Mouse (Mus musculus) liver, embryonic 15.5 days (tissue): ENCODE measurements around the gene Snapin. TPM values are rescaled to one million over a fixed set of nuclear protein-coding genes. Genes with fewer than 3 reads are reported as not detected.

Experiments
- ATAC-seq: fragments of 200-750 bp; cut with Nextera tagmentation; 2 replicates; pipeline ENCODE4 v1.8.0; 2017; ENCODE audit warnings: moderate number of reproducible peaks, mild to moderate bottlenecking, moderate library complexity; ENCODE audit not compliant: insufficient read depth
- H3K27ac ChIP-seq: fragments of 300-500 bp; sonication (generic); replicated peaks from 2 replicates; pipeline ENCODE4 v1.5.1; 2015; ENCODE audit warnings: mild to moderate bottlenecking, inconsistent platforms
- H3K27me3 ChIP-seq: fragments of 300-500 bp; sonication (generic); 2 replicates; pipeline ENCODE4 v1.6.1; 2015; ENCODE audit warnings: mild to moderate bottlenecking, inconsistent platforms
- H3K36me3 ChIP-seq: fragments of 300-500 bp; sonication (generic); replicated peaks from 2 replicates; pipeline ENCODE4 v1.6.1; 2015; ENCODE audit warnings: moderate library complexity, mild to moderate bottlenecking, inconsistent platforms
- H3K4me1 ChIP-seq: fragments of 300-500 bp; sonication (generic); replicated peaks from 2 replicates; pipeline ENCODE4 v1.6.1; 2015; ENCODE audit warnings: inconsistent platforms
- H3K4me2 ChIP-seq: fragments of 300-500 bp; sonication (generic); 2 replicates; pipeline ENCODE4 v1.6.1; 2015; ENCODE audit warnings: moderate library complexity, mild to moderate bottlenecking, inconsistent platforms
- H3K4me3 ChIP-seq: fragments of 300-500 bp; sonication (generic); replicated peaks from 2 replicates; pipeline ENCODE4 v1.5.1; 2015; ENCODE audit warnings: mild to moderate bottlenecking, inconsistent platforms
- H3K9ac ChIP-seq: fragments of 300-500 bp; sonication (generic); 2 replicates; pipeline ENCODE4 v1.6.1; 2015; ENCODE audit warnings: moderate library complexity, mild to moderate bottlenecking, inconsistent platforms
- H3K9me3 ChIP-seq: fragments of 300-500 bp; sonication (generic); replicated peaks from 2 replicates; pipeline ENCODE4 v1.6.1; 2016; ENCODE audit warnings: inconsistent platforms
- WGBS: fragments of 180-500 bp; shearing (Covaris S2); methylation state at CpG from one replicate; pipeline ENCODE4 v1.1.7; 2015; ENCODE audit warnings: mixed read lengths; ENCODE audit not compliant: insufficient replicate concordance; 5-methylcytosine and 5-hydroxymethylcytosine counted together
- polyA plus RNA-seq: library from polyadenylated mRNA; unstranded; fragments of >200 nt; fragmentation: Nextera tagmentation; extraction: Ambion mirVana; gene quantifications from 2 replicates; pipeline ENCODE4 v1.2.1, GENCODE M21; 2015

The Snapin gene
- polyA plus RNA-seq, 1 experiment from 2014 or later, result 17.8 TPM

DNA sequence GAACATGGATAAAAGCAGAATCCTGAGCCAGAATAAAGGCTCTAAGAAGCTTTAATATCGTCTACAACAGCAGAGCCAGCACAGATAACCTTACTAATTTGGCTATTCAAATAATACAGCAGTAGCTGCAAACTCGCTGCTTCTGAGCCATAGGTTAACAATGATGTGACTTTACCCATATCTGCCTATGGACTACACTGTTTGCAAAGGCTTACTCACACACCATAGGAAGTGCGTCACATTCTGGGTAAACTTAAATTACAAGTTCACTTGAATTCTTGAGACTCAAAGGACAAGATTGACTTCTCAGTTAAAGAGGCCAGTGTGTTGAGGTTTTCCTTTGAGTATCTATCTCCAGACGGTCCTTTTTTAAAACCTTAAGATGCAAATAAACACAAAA lies 12.6 kb upstream of the Snapin start:
- Histone ChIP-seq H3K27ac (no peak overlapping the region), H3K4me2 (no peak overlapping the region), H3K36me3 (peaks cover 90% of the 10 kb centered on the region), H3K4me3 (no peak overlapping the region), H3K9ac (no peak overlapping the region), H3K27me3 (no peaks in the 10 kb centered on the region), H3K9me3 (no peaks in the 10 kb centered on the region), H3K4me1 (peaks cover 15% of the 10 kb centered on the region)
- no peak for ATAC-seq
- 79% methylated on average over 4 of the region's 4 CpGs for WGBS

DNA sequence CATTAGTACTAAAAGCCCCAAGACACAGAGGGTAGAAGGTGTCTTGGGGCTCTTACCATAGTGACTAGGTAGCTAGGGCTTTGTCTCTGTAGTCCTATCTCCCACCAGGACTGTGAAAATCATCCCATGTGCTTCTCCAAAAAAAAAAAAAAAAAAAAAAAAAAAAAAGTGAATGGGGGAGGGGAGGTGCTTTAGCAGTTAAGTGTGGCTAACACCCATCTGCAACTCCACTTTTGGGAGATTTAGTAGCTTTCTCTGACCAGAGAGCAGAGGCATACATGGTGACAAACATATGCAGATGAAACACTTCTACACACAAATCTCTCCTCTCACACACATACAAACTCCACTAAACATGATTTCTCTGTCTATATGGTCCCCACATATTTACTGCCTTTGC lies 6.8 kb upstream of the Snapin start:
- Histone ChIP-seq H3K4me3 (no peak overlapping the region), H3K9ac (no peak overlapping the region), H3K36me3 (peaks cover 76% of the 10 kb centered on the region), H3K9me3 (no peaks in the 10 kb centered on the region), H3K27me3 (no peaks in the 10 kb centered on the region), H3K4me2 (no peak overlapping the region), H3K4me1 (0 out of 2 replicates have a peak, but pooled peaks cover 4% of the 10 kb centered on the region), H3K27ac (no peak overlapping the region)
- ATAC-seq, result no peak

DNA sequence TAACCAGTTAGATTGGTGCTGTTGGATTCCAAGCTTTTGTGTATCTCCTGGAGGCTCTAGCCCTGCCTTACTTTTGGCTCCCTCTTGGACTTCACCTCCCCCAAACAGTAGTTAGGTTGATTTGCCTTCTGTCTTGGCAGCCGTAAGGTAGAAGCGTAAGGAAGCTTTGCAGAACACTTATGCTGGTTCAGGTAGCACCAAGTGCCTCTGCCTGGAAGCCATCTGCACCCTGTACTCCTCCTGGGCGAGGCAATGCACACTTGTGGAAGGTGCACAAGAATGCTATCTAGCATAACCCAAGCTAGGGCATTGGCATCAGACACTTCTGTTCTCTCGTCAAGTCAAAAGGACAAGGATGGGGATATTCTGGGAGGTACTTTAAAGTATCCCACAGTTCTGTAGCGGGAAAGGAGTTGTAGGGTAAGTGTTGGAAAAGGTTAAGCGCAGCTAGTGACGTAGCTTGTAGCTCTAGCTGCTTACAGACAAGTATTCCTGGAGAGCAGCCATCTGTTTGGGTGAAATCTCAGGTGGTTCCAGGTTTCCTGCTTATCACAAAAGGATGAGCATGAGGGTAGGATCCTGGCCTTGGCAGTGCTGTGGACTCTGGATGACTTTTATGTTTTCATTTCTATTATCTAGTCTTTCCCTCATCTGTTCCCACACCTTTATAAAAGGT lies 5.2 kb upstream of the Snapin start:
- Histone ChIP-seq H3K4me2 (no peak overlapping the region), H3K4me3 (no peak overlapping the region), H3K36me3 (peaks cover 59% of the 10 kb centered on the region), H3K9ac (no peak overlapping the region), H3K27ac (no peak overlapping the region), H3K9me3 (no peaks in the 10 kb centered on the region), H3K27me3 (no peaks in the 10 kb centered on the region), H3K4me1 (0 out of 2 replicates have a peak, but pooled peaks cover 9% of the 10 kb centered on the region)
- ATAC-seq, result no peak
- WGBS, result 84% methylated on average over 7 of the region's 7 CpGs

DNA sequence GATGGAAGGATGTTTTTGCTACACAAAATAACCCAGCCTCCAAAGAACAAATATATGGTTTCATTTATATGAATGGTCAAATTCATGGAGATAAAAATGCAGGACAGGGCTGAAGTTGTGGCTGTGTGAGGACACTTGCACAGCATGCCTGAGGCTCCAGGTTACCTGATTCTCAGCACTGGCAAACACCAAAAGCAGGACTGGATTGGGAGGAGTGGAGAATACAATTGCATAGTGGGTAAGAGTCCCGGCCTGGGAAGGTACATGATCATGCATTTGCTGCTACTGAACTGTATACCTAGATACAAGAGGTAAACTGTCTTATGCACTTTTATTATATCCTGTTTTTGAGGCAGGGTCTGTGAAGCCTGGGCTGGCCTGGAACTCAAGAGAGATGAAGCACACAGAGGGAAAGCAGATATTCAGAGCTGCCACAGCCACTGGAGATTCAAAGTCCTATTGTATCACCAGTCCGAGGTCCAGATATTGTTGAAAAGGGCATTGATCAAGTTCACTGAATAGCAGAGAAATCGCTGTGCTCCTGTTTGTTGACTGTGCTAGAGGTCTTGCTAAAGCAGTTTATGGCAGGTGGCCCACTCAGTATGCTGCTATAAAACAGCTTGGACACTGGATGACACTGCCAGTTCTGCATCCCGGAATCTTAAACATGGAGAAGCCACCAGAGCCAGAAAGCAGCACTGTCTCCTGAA lies 3.2 kb upstream of the Snapin start:
- H3K27ac ChIP-seq, result no peak overlapping the region
- no peaks in the 10 kb centered on the region for H3K9me3 ChIP-seq
- no peak overlapping the region for H3K4me2 ChIP-seq
- no peak for ATAC-seq
- H3K4me1 ChIP-seq, result peaks cover 25% of the 10 kb centered on the region
- H3K4me3 ChIP-seq, result no peak overlapping the region
- WGBS, result 63% methylated on average over 4 of the region's 4 CpGs
- no peaks in the 10 kb centered on the region for H3K27me3 ChIP-seq
- H3K36me3 ChIP-seq, result peaks cover 48% of the 10 kb centered on the region
- no peak overlapping the region for H3K9ac ChIP-seq

DNA sequence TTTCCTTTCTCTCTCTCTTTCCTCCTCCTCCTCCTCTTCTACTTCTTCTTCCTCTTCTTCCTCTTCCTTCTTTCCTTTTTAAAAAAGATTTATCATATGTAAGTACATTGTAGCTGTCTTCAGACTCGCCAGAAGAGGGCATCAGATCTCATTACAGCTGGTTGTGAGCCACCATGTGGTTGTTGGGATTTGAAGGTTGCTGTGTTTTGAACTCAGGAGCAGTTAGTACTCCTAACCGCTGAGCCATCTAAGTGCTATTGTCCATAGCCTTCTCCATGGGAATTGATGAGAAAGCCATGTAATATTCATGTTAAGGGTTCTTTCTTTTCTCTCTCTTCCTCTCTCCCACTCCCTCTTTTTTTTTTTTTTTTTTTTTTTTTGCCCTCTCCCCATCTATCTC lies 517 bp upstream of the Snapin start:
- WGBS, result 35% methylated on average over 2 of the region's 2 CpGs
- peaks cover 46% of the 10 kb centered on the region for H3K36me3 ChIP-seq
- no peaks in the 10 kb centered on the region for H3K27me3 ChIP-seq
- peak overlapping the region; percentile 24; the same call in 1 of the 2 replicates for H3K4me3 ChIP-seq
- H3K27ac ChIP-seq, result peak overlapping the region; percentile 61; the same call in 1 of the 2 replicates
- peak overlapping the region; percentile 73 for H3K4me2 ChIP-seq
- H3K9ac ChIP-seq, result no peak overlapping the region
- peaks cover 25% of the 10 kb centered on the region for H3K4me1 ChIP-seq
- peak; percentile 38 for ATAC-seq
- no peaks in the 10 kb centered on the region for H3K9me3 ChIP-seq

DNA sequence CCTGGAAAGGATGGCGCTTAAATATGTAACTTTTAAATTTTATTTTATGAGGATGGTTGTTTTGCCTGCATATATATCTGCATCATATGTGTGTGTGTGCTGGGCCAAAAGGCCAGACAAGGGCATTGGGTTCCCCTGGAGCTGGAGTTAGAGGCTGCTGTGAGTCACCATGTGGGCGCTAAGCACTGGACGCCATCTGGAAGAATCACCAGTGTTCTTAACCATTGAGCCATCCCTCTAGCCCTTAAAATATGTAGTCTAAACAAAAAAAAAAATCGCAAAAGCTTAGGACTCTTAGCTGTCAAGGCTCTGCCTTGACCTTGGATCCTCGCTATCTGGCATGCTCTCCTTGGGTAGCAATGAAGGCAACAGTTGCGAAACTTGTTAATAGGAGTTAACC lies 2.3 kb downstream of the Snapin start:
- Histone ChIP-seq H3K36me3 (peaks cover 58% of the 10 kb centered on the region), H3K27me3 (no peaks in the 10 kb centered on the region)

DNA sequence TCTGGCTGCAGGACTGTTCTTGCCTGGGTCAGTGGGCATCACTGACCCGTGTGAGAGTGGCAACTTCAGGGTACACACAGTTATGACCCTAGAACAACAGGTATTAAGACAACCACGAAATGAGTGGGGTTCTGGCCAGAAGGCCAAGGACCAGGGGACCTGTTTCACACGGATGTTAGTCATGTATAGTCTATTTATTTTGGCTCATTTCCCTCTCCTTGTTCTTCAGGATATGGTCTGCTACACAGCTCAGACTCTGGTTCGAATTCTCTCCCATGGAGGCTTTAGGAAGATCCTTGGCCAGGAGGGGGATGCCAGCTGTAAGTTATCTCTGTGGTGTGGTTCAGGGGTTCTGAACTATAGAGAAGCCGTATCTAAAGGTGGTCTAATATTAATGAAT lies 3.8 kb downstream of the Snapin start:
- ATAC-seq, result no peak
- no peaks in the 10 kb centered on the region for H3K9me3 ChIP-seq
- no peak overlapping the region for H3K4me3 ChIP-seq
- 72% methylated on average over 5 of the region's 5 CpGs for WGBS
- peaks cover 74% of the 10 kb centered on the region for H3K36me3 ChIP-seq
- no peaks in the 10 kb centered on the region for H3K27me3 ChIP-seq
- no peak overlapping the region for H3K9ac ChIP-seq
- H3K27ac ChIP-seq, result no peak overlapping the region
- H3K4me1 ChIP-seq, result peaks cover 21% of the 10 kb centered on the region
- H3K4me2 ChIP-seq, result no peak overlapping the region

More for the DNA sequence above, 2.3 kb downstream of the Snapin start:
- ATAC-seq, result no peak
- H3K27ac ChIP-seq, result no peak overlapping the region
- H3K9me3 ChIP-seq, result no peaks in the 10 kb centered on the region
- H3K9ac ChIP-seq, result no peak overlapping the region
- 83% methylated on average over 6 of the region's 6 CpGs for WGBS
- no peak overlapping the region for H3K4me2 ChIP-seq
- H3K4me1 ChIP-seq, result peaks cover 22% of the 10 kb centered on the region
- H3K4me3 ChIP-seq, result no peak overlapping the region

DNA sequence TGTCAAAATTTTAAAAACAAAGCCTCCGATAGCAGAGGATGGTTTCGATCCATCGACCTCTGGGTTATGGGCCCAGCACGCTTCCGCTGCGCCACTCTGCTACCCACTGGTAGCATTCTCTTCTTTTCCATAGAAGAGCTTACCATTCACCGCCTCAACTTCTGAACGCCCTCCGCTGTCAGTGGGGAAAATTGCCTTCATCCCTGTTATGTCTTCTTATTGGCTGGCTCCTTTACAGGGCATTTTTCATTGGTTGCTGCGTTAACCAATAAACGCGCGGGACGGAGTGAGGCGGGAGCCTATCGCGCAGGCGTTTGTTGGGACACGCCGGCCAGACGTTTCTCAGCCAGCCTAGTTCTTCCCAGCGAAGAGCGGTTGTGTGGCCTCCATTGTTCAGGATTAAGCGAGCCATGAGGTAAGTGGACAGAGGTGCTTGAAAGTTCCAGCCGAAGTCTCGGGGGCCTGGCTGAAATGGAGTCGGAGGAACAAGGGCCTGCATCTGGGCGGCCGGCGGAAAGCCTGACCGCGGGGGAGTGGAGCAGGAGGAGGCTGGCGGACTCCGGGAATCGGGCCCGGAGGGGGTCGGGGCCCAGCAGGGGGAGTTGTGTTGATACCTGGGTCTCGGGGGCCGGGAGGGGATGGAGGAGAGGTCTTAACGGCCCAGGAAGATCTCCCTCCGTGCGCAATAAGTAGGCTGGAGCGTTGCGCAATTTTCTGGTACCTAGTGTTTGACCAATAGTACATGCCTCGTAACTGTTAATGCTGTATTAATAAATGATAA lies 14.8 kb downstream of the Snapin start, which contains the start of gene Ilf2:
Gene Ilf2 (plus strand): TSS at position 296 of the 781 bp plus-strand sequence.
- Histone ChIP-seq H3K4me3 (peak within 1 kb of the TSS; percentile 75), H3K9ac (peak within 1 kb of the TSS; percentile 79), H3K9me3 (no peaks in the 10 kb centered on the region), H3K4me2 (peak within 1 kb of the TSS; percentile 73), H3K36me3 (peaks cover 33% of the 10 kb centered on the region), H3K27me3 (no peaks in the 10 kb centered on the region), H3K4me1 (peaks cover 20% of the 10 kb centered on the region), H3K27ac (peak within 1 kb of the TSS; percentile 85)
- peak; percentile 99 for ATAC-seq
- under 1% methylated on average over 45 of the region's 45 CpGs for WGBS

DNA sequence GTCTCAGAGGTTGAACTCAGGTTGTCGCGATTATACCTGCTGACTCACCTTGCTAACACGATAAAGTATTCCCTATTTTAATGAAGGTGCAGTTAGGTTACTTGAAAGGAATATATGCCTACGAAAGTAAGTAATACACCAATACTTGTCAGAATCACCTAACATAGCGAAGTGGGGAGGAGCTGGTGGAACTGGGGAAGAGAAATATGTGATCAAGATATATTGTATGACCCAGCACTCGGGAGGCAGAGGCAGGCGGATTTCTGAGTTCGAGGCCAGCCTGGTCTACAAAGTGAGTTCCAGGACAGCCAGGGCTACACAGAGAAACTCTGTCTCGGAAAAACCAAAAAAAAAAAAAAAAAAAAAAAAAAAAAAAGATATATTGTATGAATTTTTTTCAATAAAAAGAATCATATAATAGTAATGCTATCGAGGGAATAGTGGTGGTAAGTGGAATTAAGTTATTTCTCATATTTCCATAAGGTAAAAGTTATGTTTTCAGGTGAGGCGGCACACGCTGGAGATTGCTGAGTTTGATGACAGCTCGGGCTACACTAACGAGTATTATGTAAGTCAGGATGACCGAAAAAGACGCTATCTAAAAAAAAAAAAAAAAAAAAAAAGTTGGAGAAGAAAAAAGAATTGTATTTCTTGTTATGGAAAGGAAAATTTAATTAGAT lies 15.5 kb downstream of the Snapin start:
- Histone ChIP-seq H3K4me2 (peak overlapping the region; percentile 62), H3K36me3 (peaks cover 26% of the 10 kb centered on the region), H3K9me3 (no peaks in the 10 kb centered on the region), H3K4me3 (peak overlapping the region; percentile 54), H3K27ac (no peak overlapping the region), H3K9ac (no peak overlapping the region), H3K4me1 (peaks cover 20% of the 10 kb centered on the region), H3K27me3 (no peaks in the 10 kb centered on the region)
- peak; percentile 2 for ATAC-seq
- WGBS, result 34% methylated on average over 16 of the region's 16 CpGs

DNA sequence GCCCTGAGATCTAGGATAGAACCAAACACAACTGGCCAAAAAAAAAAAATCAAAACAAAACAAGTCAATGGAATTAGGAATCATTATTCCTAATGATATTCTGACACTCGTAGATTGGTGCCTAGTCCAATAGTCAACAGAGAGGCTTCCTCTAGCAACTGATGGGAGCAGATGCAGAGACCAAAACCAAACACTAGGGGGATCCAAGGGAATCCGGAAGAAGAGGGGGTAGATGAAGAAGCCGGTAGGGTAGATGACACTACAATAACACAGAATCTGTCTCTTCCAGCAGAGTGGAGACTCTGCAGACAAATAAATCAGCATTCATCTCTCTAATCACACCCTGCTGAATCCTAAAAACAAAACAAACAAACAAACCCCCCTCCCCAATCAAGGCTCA lies 18.6 kb downstream of the Snapin start:
- Histone ChIP-seq H3K36me3 (no peaks in the 10 kb centered on the region), H3K27ac (no peak overlapping the region), H3K4me3 (no peak overlapping the region), H3K4me1 (peaks cover 14% of the 10 kb centered on the region), H3K9me3 (no peaks in the 10 kb centered on the region), H3K27me3 (peaks cover 19% of the 10 kb centered on the region), H3K9ac (no peak overlapping the region), H3K4me2 (no peak overlapping the region)
- ATAC-seq, result no peak
- WGBS, result 13% methylated on average over 3 of the region's 3 CpGs
